Mouse (Mus musculus) T-helper 1 cell (primary cell): Measurements from ENCODE around the gene 4930404H24Rik.
"Not testable (repeated sequence)": the region's sequence is repeated elsewhere in the genome, so short reads cannot be mapped to it uniquely, and the experiment has no call there.

Experiments used
- in situ Hi-C: fragments of 300-600 bp; cut with MboI, MseI; formaldehyde crosslinking; loops from one replicate; pipeline ENCODE4 v1.15.1; 2025; ENCODE audit warnings: high pct_unique_total_duplicates

Gene 4930404H24Rik

GRCm38 (mm10) chr2:153478583-153478982, 14.0 kb upstream of the 4930404H24Rik start:
- in situ Hi-C loops: no loop called here

- in situ Hi-C loops: no loop called here
These were observed 13.1 kb upstream of the 4930404H24Rik start for GRCm38 (mm10) chr2:153479486-153479885.

GRCm38 (mm10) chr2:153481108-153481860, 11.3 kb upstream of the 4930404H24Rik start:
- in situ Hi-C loops: loop anchor here (5.0 kb wide), 1 partner anchor 96 kb away; no protein-coding TSS in a partner anchor

- in situ Hi-C loops: loop anchor here (5.0 kb wide), 1 partner anchor 96 kb away; no protein-coding TSS in a partner anchor
These were observed 10.8 kb upstream of the 4930404H24Rik start for GRCm38 (mm10) chr2:153481861-153482120.

- in situ Hi-C loops: loop anchor here (5.0 kb wide), 1 partner anchor 94 kb away; no protein-coding TSS in a partner anchor
These were observed 9.2 kb upstream of the 4930404H24Rik start for GRCm38 (mm10) chr2:153483118-153483983.

GRCm38 (mm10) chr2:153484071-153484470, 8.5 kb upstream of the 4930404H24Rik start:
- in situ Hi-C loops: loop anchor here (5.0 kb wide), 1 partner anchor 93 kb away; no protein-coding TSS in a partner anchor

GRCm38 (mm10) chr2:153490116-153490515, 2.5 kb upstream of the 4930404H24Rik start:
- in situ Hi-C loops: no loop called here

- in situ Hi-C loops: no loop called here
These were observed 1.6 kb upstream of the 4930404H24Rik start for GRCm38 (mm10) chr2:153490940-153491339.

GRCm38 (mm10) chr2:153491512-153492178, 945 bp upstream of the 4930404H24Rik start:
- in situ Hi-C loops: no loop called here

GRCm38 (mm10) chr2:153492179-153492517, 442 bp upstream of the 4930404H24Rik start:
- in situ Hi-C loops: no loop called here

- in situ Hi-C loops: no loop called here
These were observed 772 bp downstream of the 4930404H24Rik start for GRCm38 (mm10) chr2:153493393-153493731.

- in situ Hi-C loops: no loop called here
These were observed 1.2 kb downstream of the 4930404H24Rik start for GRCm38 (mm10) chr2:153493781-153494292.

GRCm38 (mm10) chr2:153494293-153494811, 1.8 kb downstream of the 4930404H24Rik start:
- in situ Hi-C loops: no loop called here

- in situ Hi-C loops: not testable (repeated sequence)
These were observed 2.8 kb downstream of the 4930404H24Rik start for GRCm38 (mm10) chr2:153495391-153495790.

GRCm38 (mm10) chr2:153495818-153496217, 3.2 kb downstream of the 4930404H24Rik start:
- in situ Hi-C loops: no loop called here

- in situ Hi-C loops: no loop called here
These were observed 3.7 kb downstream of the 4930404H24Rik start for GRCm38 (mm10) chr2:153496301-153496700.

GRCm38 (mm10) chr2:153496898-153497297, 4.3 kb downstream of the 4930404H24Rik start:
- in situ Hi-C loops: no loop called here

GRCm38 (mm10) chr2:153499154-153499553, 6.6 kb downstream of the 4930404H24Rik start:
- in situ Hi-C loops: no loop called here

- in situ Hi-C loops: no loop called here
These were observed 13.8 kb downstream of the 4930404H24Rik start for GRCm38 (mm10) chr2:153506385-153506784.

GRCm38 (mm10) chr2:153507969-153508368, 15.4 kb downstream of the 4930404H24Rik start:
- in situ Hi-C loops: no loop called here

- in situ Hi-C loops: no loop called here
These were observed 15.8 kb downstream of the 4930404H24Rik start for GRCm38 (mm10) chr2:153508405-153508804.
